Comparison of ENCODE assay signal across 8 mouse cellular contexts in genomic region chr13:108044222-108044941, GRCm38 (mm10). TPM values are rescaled to one million over a fixed set of nuclear protein-coding genes. Genes with fewer than 3 reads are reported as not detected.
A peak's percentile ranks its signal among the peaks of the same experiment; 100 is the strongest.
DNase-seq lines count a peak whose midpoint lies in the region; ATAC-seq lines count a peak whose summit lies in the region.

TSS of gene Smim15 (plus strand) at chr13:108044446.

- peaks cover 41% of the 10 kb centered on the region for H3K4me1 ChIP-seq in hindbrain, embryonic 13.5 days (replicated peaks)

- H3K27ac ChIP-seq in hindbrain, embryonic 13.5 days, result peak within 1 kb of the TSS; percentile 93

- WGBS in hindbrain, embryonic 13.5 days, result under 1% methylated on average over 59 of the region's 71 CpGs

- H3K4me3 ChIP-seq in hindbrain, embryonic 13.5 days, result peak within 1 kb of the TSS; percentile 94

- H3K9ac ChIP-seq in hindbrain, embryonic 13.5 days, result peak within 1 kb of the TSS; percentile 94

- DNase-seq in T-cell, adult 2 months (ENCODE audit: low spot score), result peak; percentile 86
- DNase-seq in cerebellum, postnatal 25 days, result peak; percentile 90 to 94
- DNase-seq in frontal cortex, postnatal 25 days (ENCODE audit: low spot score in 2 of 2), result peak; percentile 63 to 68
- DNase-seq in layer of hippocampus, postnatal 25 days (ENCODE audit: extremely low spot score in 1 of 2, low spot score in 1 of 2), result peak; percentile 75 to 85
- peak; percentile 91 for DNase-seq in lung, postnatal 14 days
- DNase-seq in ovary, postnatal 36 days (ENCODE audit: low spot score), result peak; percentile 88
- peak; percentile 88 for DNase-seq in thymus, postnatal 25 days

- peak; percentile 97 for ATAC-seq in hindbrain, embryonic 13.5 days (ENCODE audit: low FRiP score)

- H3K36me3 ChIP-seq in hindbrain, embryonic 13.5 days, result peaks cover 7% of the 10 kb centered on the region

- peak within 1 kb of the TSS; percentile 73 for H3K4me2 ChIP-seq in hindbrain, embryonic 13.5 days

- H3K27me3 ChIP-seq in hindbrain, embryonic 13.5 days, result no peaks in the 10 kb centered on the region

- no peaks in the 10 kb centered on the region for H3K9me3 ChIP-seq in hindbrain, embryonic 13.5 days

RNA-seq across cellular contexts. Expression of gene Smim15, which starts in this region (rescaled TPM):
- 37.5 and 42.9 TPM in 2 replicates for polyA plus RNA-seq in hindbrain, embryonic 13.5 days (2015; fragmentation: Nextera tagmentation; extraction: Ambion mirVana)
- 10 to 100 TPM; 60.2 to 60.4 TPM for total RNA-seq in layer of hippocampus, postnatal 25 days (2021)

Comparison
In these comparisons a context has a peak if more than half of its experiments do, and no peak if none do; other contexts are left out.
1. Peak in every context shown above with its lines: DNase-seq, ATAC-seq, H3K4me3 ChIP-seq and H3K27ac ChIP-seq.